ENCODE assay signal across 9 mouse cellular contexts in the genomic region with DNA sequence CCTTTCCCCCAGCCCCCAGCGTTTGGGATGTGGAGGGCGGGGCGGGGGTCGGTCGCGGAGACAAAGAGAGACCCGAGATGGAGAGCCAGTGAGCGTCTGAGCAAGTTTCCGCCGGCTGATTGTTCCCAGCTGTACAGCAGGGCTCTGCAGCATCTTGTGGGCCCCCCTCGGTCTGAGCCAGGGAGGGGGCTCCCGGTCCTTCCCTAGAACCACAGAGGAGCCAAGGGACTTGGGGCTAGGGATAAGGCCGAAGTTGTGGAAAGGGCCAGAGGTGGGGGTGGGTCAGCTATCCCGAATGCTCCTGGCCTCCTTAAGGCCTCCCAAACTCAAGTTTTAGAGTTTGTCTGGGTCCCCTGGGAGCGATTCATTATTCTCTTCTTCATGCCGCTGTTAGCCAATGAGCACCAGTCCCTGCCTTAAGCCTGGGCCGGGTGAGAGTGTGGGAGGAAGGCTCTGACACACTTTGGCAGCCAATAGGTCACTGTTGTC. TPM values are rescaled to one million over a fixed set of nuclear protein-coding genes. Genes with fewer than 3 reads are reported as not detected.
DNase-seq lines count a peak whose midpoint lies in the region; ATAC-seq and TF ChIP-seq lines count a peak whose summit lies in the region.
"Had no signal": no experiment of that assay in that cellular context is flagged by ENCODE, and none has a peak within 500 bp of the region (broad histone marks: within the 10 kb centered on the region; RNA-seq: fewer than 3 reads in every experiment).

No protein-coding gene starts in this region.

- H3K9ac ChIP-seq in midbrain, embryonic 13.5 days (replicated peaks), result peak overlapping the region; percentile 90

- peak; percentile 55 for DNase-seq in kidney, adult 2 months
- no peak for DNase-seq in kidney, adult 11 months
- DNase-seq in gastrocnemius, postnatal 25 days, result peak; percentile 38
- DNase-seq in kidney, postnatal 14 days, result peak; percentile 67
- DNase-seq in layer of hippocampus, postnatal 10 days (ENCODE audit: low spot score in 2 of 2), result no peak

- no peak overlapping the region for H3K27ac ChIP-seq in kidney, adult 2 months (ENCODE audit: insufficient read depth, low read depth, low read length)
- H3K27ac ChIP-seq in midbrain, embryonic 13.5 days, result peak overlapping the region; percentile 82

- H3K27me3 ChIP-seq in kidney, adult 2 months (replicated peaks; ENCODE audit: control insufficient read depth, insufficient read depth, low read length), result no peaks in the 10 kb centered on the region
- H3K27me3 ChIP-seq in midbrain, embryonic 13.5 days, result no peaks in the 10 kb centered on the region
- H3K27me3 ChIP-seq: CH12.LX had no signal

- 5% methylated on average over 17 of the region's 17 CpGs for WGBS in kidney, adult 2 months
- 0% methylated on average over 10 of the region's 17 CpGs for WGBS in midbrain, embryonic 13.5 days

- TF ChIP-seq POLR2A in kidney, adult 2 months (IDR thresholded peaks at IDR 0.05; ENCODE audit: low read depth, low read length), result no peak

- TF ChIP-seq CTCF in kidney, adult 2 months (conservative IDR thresholded peaks at IDR 0.05; ENCODE audit: insufficient read depth, insufficient read length, low read depth, low read length), result no peak

- no peaks in the 10 kb centered on the region for H3K4me1 ChIP-seq in kidney, adult 2 months (ENCODE audit: control insufficient read depth, insufficient read depth, low read length)
- peaks cover 34% of the 10 kb centered on the region for H3K4me1 ChIP-seq in midbrain, embryonic 13.5 days (replicated peaks)

- peak overlapping the region; percentile 54 for H3K4me3 ChIP-seq in kidney, adult 2 months (ENCODE audit: insufficient read depth, low read depth, low read length)
- peak overlapping the region; percentile 78 for H3K4me3 ChIP-seq in midbrain, embryonic 13.5 days (replicated peaks)

- H3K9me3 ChIP-seq in midbrain, embryonic 13.5 days, result no peaks in the 10 kb centered on the region

- H3K4me2 ChIP-seq in midbrain, embryonic 13.5 days (replicated peaks), result peak overlapping the region; percentile 92

- ATAC-seq in midbrain, embryonic 13.5 days, result peak; percentile 57
- no peak for ATAC-seq in monocyte, adult 5-6 weeks (replicated peaks; ENCODE audit: insufficient number of reproducible peaks, low FRiP score, low TSS enrichment, poor library complexity, severe bottlenecking)
- no peak for ATAC-seq in granulocyte monocyte progenitor cell, adult 5-6 weeks (replicated peaks; ENCODE audit: poor library complexity, severe bottlenecking)

- H3K36me3 ChIP-seq in kidney, adult 2 months (ENCODE audit: control insufficient read depth, insufficient read depth, low read length), result no peaks in the 10 kb centered on the region
- peaks cover 62% of the 10 kb centered on the region for H3K36me3 ChIP-seq in midbrain, embryonic 13.5 days

RNA-seq across cellular contexts. Expression of gene Mfap2, which starts 0.8 kb away (rescaled TPM):
- polyA plus RNA-seq in kidney, adult 2 months (2012; rRNA removed), result 14.9 and 18.0 TPM in 2 replicates
- total RNA-seq in gastrocnemius, postnatal 25 days (2021), result 10 to 100 TPM; 11.9 to 13.3 TPM
- polyA plus RNA-seq in midbrain, embryonic 13.5 days (2015; fragmentation: Nextera tagmentation; extraction: Ambion mirVana), result 181 and 207 TPM in 2 replicates
- not detected in 3 replicates for total RNA-seq in monocyte, adult 5-6 weeks (2017)
- total RNA-seq in layer of hippocampus, postnatal 10 days (2021), result 10 to 100 TPM; 20.9 TPM
- not detected in 2 replicates for total RNA-seq in granulocyte monocyte progenitor cell, adult 5-6 weeks (2014; fragmentation: Nextera tagmentation)
- not detected in 2 replicates for total RNA-seq in granulocyte monocyte progenitor cell, adult 5-6 weeks (2017)
- total RNA-seq: CH12.LX had no signal

RNA-seq across cellular contexts. Expression of gene Atp13a2, which starts 24.3 kb away (rescaled TPM):
- 46.3 and 56.0 TPM in 2 replicates for polyA plus RNA-seq in kidney, adult 2 months (2012; rRNA removed)
- 10 to 100 TPM; 16.4 to 18.2 TPM for total RNA-seq in gastrocnemius, postnatal 25 days (2021)
- polyA plus RNA-seq in midbrain, embryonic 13.5 days (2015; fragmentation: Nextera tagmentation; extraction: Ambion mirVana), result 118 and 127 TPM in 2 replicates
- 29.4 to 38.3 TPM (median 34.3 TPM) in 3 replicates for total RNA-seq in monocyte, adult 5-6 weeks (2017)
- 100 to 1,000 TPM; 233 to 238 TPM for total RNA-seq in layer of hippocampus, postnatal 10 days (2021)
- 30.0 and 30.5 TPM in 2 replicates for total RNA-seq in granulocyte monocyte progenitor cell, adult 5-6 weeks (2014; fragmentation: Nextera tagmentation)
- 14.5 and 23.6 TPM in 2 replicates for total RNA-seq in granulocyte monocyte progenitor cell, adult 5-6 weeks (2017)

RNA-seq across cellular contexts. Expression of gene Crocc, which starts 49.4 kb away (rescaled TPM):
- polyA plus RNA-seq in kidney, adult 2 months (2012; rRNA removed), result 34.7 and 41.8 TPM in 2 replicates
- total RNA-seq in gastrocnemius, postnatal 25 days (2021), result 1 to 10 TPM; 1.8 to 2.4 TPM
- 6.8 and 8.8 TPM in 2 replicates for polyA plus RNA-seq in midbrain, embryonic 13.5 days (2015; fragmentation: Nextera tagmentation; extraction: Ambion mirVana)
- total RNA-seq in monocyte, adult 5-6 weeks (2017), result 4.8 to 12.1 TPM (median 8.5 TPM) in 3 replicates
- 10 to 100 TPM; 32.2 to 42.8 TPM for total RNA-seq in layer of hippocampus, postnatal 10 days (2021)
- total RNA-seq in granulocyte monocyte progenitor cell, adult 5-6 weeks (2014; fragmentation: Nextera tagmentation), result 6.4 and 8.0 TPM in 2 replicates
- 6.5 and 7.0 TPM in 2 replicates for total RNA-seq in granulocyte monocyte progenitor cell, adult 5-6 weeks (2017)

RNA-seq across cellular contexts. Expression of gene Sdhb, which starts 50.0 kb away (rescaled TPM):
- polyA plus RNA-seq in kidney, adult 2 months (2012; rRNA removed), result 655 and 703 TPM in 2 replicates
- total RNA-seq in gastrocnemius, postnatal 25 days (2021), result 100 to 1,000 TPM; 613 to 621 TPM
- 457 and 464 TPM in 2 replicates for polyA plus RNA-seq in midbrain, embryonic 13.5 days (2015; fragmentation: Nextera tagmentation; extraction: Ambion mirVana)
- total RNA-seq in monocyte, adult 5-6 weeks (2017), result 122 to 131 TPM (median 125 TPM) in 3 replicates
- total RNA-seq in layer of hippocampus, postnatal 10 days (2021), result 100 to 1,000 TPM; 202 to 204 TPM
- 143 and 167 TPM in 2 replicates for total RNA-seq in granulocyte monocyte progenitor cell, adult 5-6 weeks (2014; fragmentation: Nextera tagmentation)
- total RNA-seq in granulocyte monocyte progenitor cell, adult 5-6 weeks (2017), result 116 and 142 TPM in 2 replicates

Comparison
In these comparisons a context has a peak if more than half of its experiments do, and no peak if none do; other contexts are left out.
1. DNase-seq: peak in kidney, adult 2 months (single experiment), gastrocnemius, postnatal 25 days (single experiment) and kidney, postnatal 14 days (single experiment); none in kidney, adult 11 months (single experiment) and layer of hippocampus, postnatal 10 days (0 of 2).
2. RNA of gene Mfap2, which starts 0.8 kb away (total RNA-seq): 20.9 TPM in layer of hippocampus, postnatal 10 days and 11.9 to 13.3 TPM in gastrocnemius, postnatal 25 days; not detected in monocyte, adult 5-6 weeks and not detected in granulocyte monocyte progenitor cell, adult 5-6 weeks; every median in the first group is over 10 times any median in the second.